Mouse (Mus musculus): ENCODE results near the gene BC049715.

GRCm38 (mm10) chr6:136813117-136813516, 14.3 kb upstream of the BC049715 start:
- no peak; the same call in 1 of the 2 replicates for TF ChIP-seq CTCF (IDR thresholded peaks at IDR 0.05; ENCODE audit: low read depth, low read length)
- no peak for TF ChIP-seq POLR2A (IDR thresholded peaks at IDR 0.05; ENCODE audit: extremely low read depth, insufficient read depth, low read length)
